Mouse (Mus musculus): ENCODE results near the gene Nmur1. TPM values are rescaled to one million over a fixed set of nuclear protein-coding genes. Genes with fewer than 3 reads are reported as not detected.
"Not testable (repeated sequence)": the region's sequence is repeated elsewhere in the genome, so short reads cannot be mapped to it uniquely, and the experiment has no call there.

Nmur1 gene
- polyA plus RNA-seq (2015; fragmentation: Nextera tagmentation; extraction: Ambion mirVana), result 0.61 TPM in 1 of 2 replicates, not detected in the other

GRCm38 (mm10) chr1:86426128-86426527 lies at the start of gene Nmur1, which contains the start of gene Tex44:
TSS of gene Nmur1 (minus strand) at chr1:86426228.
TSS of gene Tex44 (plus strand) at chr1:86426329.
- no peak within 1 kb of the TSS for H3K4me2 ChIP-seq
- 94% methylated on average over 8 of the region's 8 CpGs for WGBS
- ATAC-seq (replicated peaks), result no peak
- H3K4me1 ChIP-seq, result peaks cover 11% of the 10 kb centered on the region
- H3K4me3 ChIP-seq, result no peak within 1 kb of the TSS
- peak within 1 kb of the TSS; percentile 73 for H3K27ac ChIP-seq
- H3K27me3 ChIP-seq (replicated peaks), result no peaks in the 10 kb centered on the region
- no peaks in the 10 kb centered on the region for H3K36me3 ChIP-seq (replicated peaks)
- H3K9me3 ChIP-seq, result no peaks in the 10 kb centered on the region
- no peak within 1 kb of the TSS for H3K9ac ChIP-seq

GRCm38 (mm10) chr1:86473109-86473760 lies 47.2 kb upstream of the Nmur1 start:
- no peak overlapping the region for H3K27ac ChIP-seq
- no peak overlapping the region for H3K4me3 ChIP-seq
- H3K4me2 ChIP-seq, result no peak overlapping the region
- H3K9ac ChIP-seq, result no peak overlapping the region
- ATAC-seq (replicated peaks), result no peak
- no peaks in the 10 kb centered on the region for H3K27me3 ChIP-seq (replicated peaks)
- H3K9me3 ChIP-seq, result no peaks in the 10 kb centered on the region
- 95% methylated on average over 18 of the region's 18 CpGs for WGBS
- no peaks in the 10 kb centered on the region; the same call in 1 of the 2 replicates for H3K4me1 ChIP-seq
- no peaks in the 10 kb centered on the region for H3K36me3 ChIP-seq (replicated peaks)

- 22% methylated on average over 31 of the region's 31 CpGs for WGBS
- no peaks in the 10 kb centered on the region for H3K9me3 ChIP-seq
- H3K4me2 ChIP-seq, result peak overlapping the region; percentile 38
- no peaks in the 10 kb centered on the region for H3K36me3 ChIP-seq (replicated peaks)
- H3K9ac ChIP-seq, result 0 out of 2 replicates have a peak overlapping the region, but pooled peaks have one; percentile 35
- ATAC-seq (replicated peaks), result 0 out of 2 replicates have a peak, but pooled peaks have one; percentile 52
- H3K27ac ChIP-seq, result peak overlapping the region; percentile 34
- H3K4me3 ChIP-seq, result no peak overlapping the region
- no peaks in the 10 kb centered on the region; the same call in 1 of the 2 replicates for H3K4me1 ChIP-seq
- H3K27me3 ChIP-seq (replicated peaks), result no peaks in the 10 kb centered on the region
Measured at GRCm38 (mm10) chr1:86472197-86472952, 46.3 kb upstream of the Nmur1 start.

- not testable (repeated sequence) for H3K9me3 ChIP-seq; H3K4me2 ChIP-seq; H3K27me3 ChIP-seq (replicated peaks); H3K36me3 ChIP-seq (replicated peaks); H3K4me3 ChIP-seq; H3K9ac ChIP-seq; ATAC-seq (replicated peaks); H3K27ac ChIP-seq; H3K4me1 ChIP-seq
- 74% methylated on average over 11 of the region's 11 CpGs for WGBS
Measured at GRCm38 (mm10) chr1:86471504-86471961, 45.5 kb upstream of the Nmur1 start.

GRCm38 (mm10) chr1:86470519-86471181 lies 44.6 kb upstream of the Nmur1 start:
- Histone ChIP-seq H3K4me2 (no peak overlapping the region), H3K27me3 (replicated peaks) (no peaks in the 10 kb centered on the region), H3K27ac (no peak overlapping the region), H3K4me1 (no peaks in the 10 kb centered on the region; the same call in 1 of the 2 replicates), H3K4me3 (no peak overlapping the region), H3K36me3 (replicated peaks) (no peaks in the 10 kb centered on the region), H3K9me3 (no peaks in the 10 kb centered on the region), H3K9ac (no peak overlapping the region)
- 73% methylated on average over 12 of the region's 12 CpGs for WGBS
- ATAC-seq (replicated peaks), result no peak

GRCm38 (mm10) chr1:86469876-86470275 lies 43.8 kb upstream of the Nmur1 start:
- H3K4me2 ChIP-seq, result no peak overlapping the region
- no peak for ATAC-seq (replicated peaks)
- H3K36me3 ChIP-seq (replicated peaks), result no peaks in the 10 kb centered on the region
- 98% methylated on average over 4 of the region's 4 CpGs for WGBS
- H3K9me3 ChIP-seq, result no peaks in the 10 kb centered on the region
- no peak overlapping the region for H3K4me3 ChIP-seq
- H3K27me3 ChIP-seq (replicated peaks), result no peaks in the 10 kb centered on the region
- H3K9ac ChIP-seq, result no peak overlapping the region
- H3K4me1 ChIP-seq, result no peaks in the 10 kb centered on the region; the same call in 1 of the 2 replicates
- no peak overlapping the region for H3K27ac ChIP-seq

- Histone ChIP-seq H3K9ac (no peak overlapping the region), H3K9me3 (no peaks in the 10 kb centered on the region), H3K27me3 (replicated peaks) (no peaks in the 10 kb centered on the region), H3K4me3 (no peak overlapping the region), H3K4me2 (no peak overlapping the region), H3K4me1 (no peaks in the 10 kb centered on the region; the same call in 1 of the 2 replicates), H3K27ac (no peak overlapping the region), H3K36me3 (replicated peaks) (no peaks in the 10 kb centered on the region)
- 89% methylated on average over 8 of the region's 8 CpGs for WGBS
- no peak for ATAC-seq (replicated peaks)
Measured at GRCm38 (mm10) chr1:86467416-86467815, 41.4 kb upstream of the Nmur1 start.

GRCm38 (mm10) chr1:86464875-86465224 lies 38.8 kb upstream of the Nmur1 start:
- Histone ChIP-seq H3K9ac (no peak overlapping the region), H3K27me3 (replicated peaks) (no peaks in the 10 kb centered on the region), H3K4me2 (no peak overlapping the region), H3K9me3 (no peaks in the 10 kb centered on the region), H3K4me3 (no peak overlapping the region), H3K4me1 (no peaks in the 10 kb centered on the region), H3K27ac (peak overlapping the region; percentile 58), H3K36me3 (replicated peaks) (no peaks in the 10 kb centered on the region)
- no peak for ATAC-seq (replicated peaks)
- WGBS, result 48% methylated on average over 4 of the region's 4 CpGs

GRCm38 (mm10) chr1:86464223-86464874 lies 38.3 kb upstream of the Nmur1 start:
- ATAC-seq (replicated peaks), result no peak
- 32% methylated on average over 9 of the region's 9 CpGs for WGBS
- H3K9ac ChIP-seq, result no peak overlapping the region
- H3K4me2 ChIP-seq, result no peak overlapping the region
- no peaks in the 10 kb centered on the region for H3K36me3 ChIP-seq (replicated peaks)
- peak overlapping the region; percentile 58 for H3K27ac ChIP-seq
- no peak overlapping the region for H3K4me3 ChIP-seq
- no peaks in the 10 kb centered on the region for H3K27me3 ChIP-seq (replicated peaks)
- no peaks in the 10 kb centered on the region for H3K4me1 ChIP-seq
- no peaks in the 10 kb centered on the region for H3K9me3 ChIP-seq

GRCm38 (mm10) chr1:86459371-86459770 lies 33.3 kb upstream of the Nmur1 start:
- Histone ChIP-seq H3K27ac (no peak overlapping the region), H3K27me3 (replicated peaks) (no peaks in the 10 kb centered on the region), H3K4me2 (no peak overlapping the region), H3K4me1 (no peaks in the 10 kb centered on the region), H3K36me3 (replicated peaks) (no peaks in the 10 kb centered on the region), H3K4me3 (no peak overlapping the region), H3K9ac (no peak overlapping the region), H3K9me3 (no peaks in the 10 kb centered on the region)
- ATAC-seq (replicated peaks), result no peak
- 88% methylated on average over 4 of the region's 4 CpGs for WGBS

GRCm38 (mm10) chr1:86456892-86457581 lies 31.0 kb upstream of the Nmur1 start:
- Histone ChIP-seq H3K9me3 (no peaks in the 10 kb centered on the region), H3K4me2 (no peak overlapping the region), H3K27me3 (replicated peaks) (no peaks in the 10 kb centered on the region), H3K4me3 (no peak overlapping the region), H3K27ac (no peak overlapping the region), H3K4me1 (no peaks in the 10 kb centered on the region), H3K9ac (no peak overlapping the region), H3K36me3 (replicated peaks) (no peaks in the 10 kb centered on the region)
- no peak for ATAC-seq (replicated peaks)
- WGBS, result 72% methylated on average over 13 of the region's 13 CpGs

All from midbrain, embryonic 15.5 days (tissue).